Mouse (Mus musculus) frontal cortex, adult 2 months (tissue): ENCODE data around the gene Mageb4. TPM values are rescaled to one million over a fixed set of nuclear protein-coding genes. Genes with fewer than 3 reads are reported as not detected.
A peak's percentile ranks its signal among the peaks of the same experiment; 100 is the strongest.
"Not testable (repeated sequence)": the region's sequence is repeated elsewhere in the genome, so short reads cannot be mapped to it uniquely, and the experiment has no call there.

ENCODE experiments used
- DNase-seq, 2 experiments: peaks; one replicate each; pipeline ENCODE4 v3.0.0; 2022; ENCODE audit warnings: low spot score in 1 of 2; ENCODE audit errors: extremely low spot score in 1 of 2
- polyA plus RNA-seq: library from polyadenylated mRNA; depleted of rRNA; stranded (reverse); fragments of >200 nt; gene quantifications from 2 replicates; pipeline ENCODE4 v1.2.3, GENCODE M21; 2012; rRNA removed

The Mageb4 gene
- polyA plus RNA-seq, result not detected in 2 replicates

DNA sequence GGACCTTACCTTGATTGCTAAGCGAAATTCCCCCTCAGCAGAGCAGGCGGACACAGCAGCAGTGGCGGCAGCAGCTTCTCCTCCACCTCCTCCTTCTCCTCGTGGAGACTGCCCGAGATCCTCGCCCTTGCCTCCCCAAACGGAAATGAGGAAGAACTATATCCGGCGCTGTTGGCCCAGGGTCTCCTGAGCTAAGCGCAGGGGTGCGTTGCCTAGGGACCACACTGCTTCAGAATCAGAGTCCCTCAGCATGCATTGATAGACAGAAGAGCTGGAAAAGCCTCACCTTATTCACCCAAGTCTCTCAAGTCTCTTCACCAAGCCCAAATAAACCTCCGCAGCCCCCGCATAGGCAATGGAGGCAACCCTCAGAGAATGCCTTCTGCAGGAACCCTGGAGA is at the start of gene Mageb4:
TSS of gene Mageb4 (minus strand) at position 101 of the 400 bp plus-strand sequence.
- DNase-seq, result not testable (repeated sequence)

GRCm38 (mm10) chrX:86284597-86284996 is 20.3 kb downstream of the Mageb4 start:
- DNase-seq, result not testable (repeated sequence)

DNA sequence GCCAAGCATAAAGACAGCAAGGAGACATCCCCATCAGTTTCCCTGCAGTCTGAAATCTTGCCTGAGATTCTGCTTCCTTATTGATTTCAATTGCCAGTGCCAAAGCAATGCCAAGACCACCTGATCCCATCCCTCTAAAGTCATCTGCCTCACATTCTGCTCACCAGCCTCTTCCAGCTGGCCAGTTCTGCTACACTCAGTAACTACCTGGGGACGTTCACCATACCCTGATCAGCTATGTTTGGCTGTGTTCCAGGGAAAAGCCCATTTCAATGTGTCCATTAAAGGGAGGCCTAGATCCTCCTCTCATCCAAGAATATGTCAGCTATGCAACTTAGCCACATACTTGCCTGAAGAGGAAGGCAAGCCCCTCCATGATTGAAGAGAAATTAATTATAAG is 58.9 kb downstream of the Mageb4 start:
- DNase-seq, result not testable (repeated sequence)

GRCm38 (mm10) chrX:86237246-86237645 is 67.6 kb downstream of the Mageb4 start:
- DNase-seq, result peak in 1 of 2 experiments; percentile 12

Other genes with a start within 250 kb of the Mageb4 start
- 0.04 TPM in 1 of 2 replicates, not detected in the other for gene Nr0b1, start 113.3 kb downstream of the Mageb4 start, polyA plus RNA-seq